Mouse (Mus musculus) lung, postnatal 0 days (tissue): ENCODE data around the gene Olfr38. TPM values are rescaled to one million over a fixed set of nuclear protein-coding genes. Genes with fewer than 3 reads are reported as not detected.

ENCODE experiments used
- ATAC-seq: fragments of 200-750 bp; cut with Nextera tagmentation; 2 replicates; pipeline ENCODE4 v1.8.0; 2017; ENCODE audit warnings: moderate library complexity
- DNase-seq: peaks from one replicate; pipeline ENCODE4 v3.0.0-alpha.2; 2016; ENCODE audit warnings: low spot score
- H3K27ac ChIP-seq: fragments of 300-500 bp; sonication (generic); 2 replicates; pipeline ENCODE4 v1.5.1; 2014; ENCODE audit warnings: antibody characterized with exemption, mild to moderate bottlenecking, low read length, mixed read lengths
- H3K27me3 ChIP-seq: fragments of 300-500 bp; sonication (generic); replicated peaks from 2 replicates; pipeline ENCODE4 v1.6.1; 2014; ENCODE audit warnings: low read length, mixed read lengths; ENCODE audit not compliant: insufficient read depth
- H3K36me3 ChIP-seq: fragments of 300-500 bp; sonication (generic); 2 replicates; pipeline ENCODE4 v1.6.1; 2014; ENCODE audit warnings: low read length, mixed read lengths; ENCODE audit not compliant: insufficient read depth
- H3K4me1 ChIP-seq: fragments of 300-500 bp; sonication (generic); 2 replicates; pipeline ENCODE4 v1.6.1; 2014; ENCODE audit warnings: antibody characterized with exemption, low read depth, low read length, mixed read lengths; ENCODE audit not compliant: insufficient read depth
- H3K4me2 ChIP-seq: fragments of 300-500 bp; sonication (generic); replicated peaks from 2 replicates; pipeline ENCODE4 v1.6.1; 2014; ENCODE audit warnings: low read depth, mild to moderate bottlenecking, low read length, moderate library complexity, mixed read lengths
- H3K4me3 ChIP-seq: fragments of 300-500 bp; sonication (generic); 2 replicates; pipeline ENCODE4 v1.5.1; 2014; ENCODE audit warnings: low read depth, low read length
- H3K9ac ChIP-seq: fragments of 300-500 bp; sonication (generic); replicated peaks from 2 replicates; pipeline ENCODE4 v1.6.1; 2014; ENCODE audit warnings: low read depth, mild to moderate bottlenecking
- H3K9me3 ChIP-seq: fragments of 300-500 bp; sonication (generic); 2 replicates; pipeline ENCODE4 v1.6.1; 2016; ENCODE audit warnings: low read length, mixed read lengths
- CTCF ChIP-seq: IDR thresholded peaks from 2 replicates; pipeline ENCODE4 v1.5.1; 2016; ENCODE audit warnings: antibody characterized with exemption, mild to moderate bottlenecking
- EP300 ChIP-seq: IDR thresholded peaks from 2 replicates; pipeline ENCODE4 v1.6.1; 2016; ENCODE audit warnings: antibody characterized with exemption, mild to moderate bottlenecking, control low read depth
- WGBS: fragments of 180-500 bp; shearing (Covaris S2); extraction: QIAGEN DNeasy Blood & Tissue Kit; methylation state at CpG from one replicate; pipeline ENCODE4 v1.1.7; 2014; 5-methylcytosine and 5-hydroxymethylcytosine counted together
- polyA plus RNA-seq: library from polyadenylated mRNA; unstranded; fragments of >200 nt; fragmentation: Nextera tagmentation; extraction: Ambion mirVana; gene quantifications from 2 replicates; pipeline ENCODE4 v1.2.1, GENCODE M21; 2015

Olfr38 gene
- polyA plus RNA-seq = not detected in 2 replicates

DNA sequence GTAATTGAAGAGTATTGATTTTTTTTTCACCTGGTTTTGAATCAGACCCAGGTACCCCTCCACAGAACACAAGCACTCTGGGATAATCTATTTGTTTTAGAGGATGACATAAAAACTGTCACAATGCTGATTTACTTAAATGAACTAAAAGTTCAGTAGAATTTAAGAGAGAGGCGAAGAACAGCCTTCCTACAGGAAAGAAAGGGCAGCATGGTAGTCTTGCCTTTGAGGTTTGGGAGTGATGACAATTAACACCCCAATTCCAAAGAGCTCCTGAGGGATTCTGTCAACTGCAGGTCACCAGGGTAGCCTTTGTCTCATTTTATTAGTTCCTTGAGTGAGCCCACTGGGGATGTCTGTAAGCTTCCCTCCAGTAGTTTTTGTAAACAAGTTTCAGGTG is at the start of gene Olfr38:
TSS of gene Olfr38 (plus strand) at position 301 of the 400 bp plus-strand sequence.
- no peak within 1 kb of the TSS for H3K27ac ChIP-seq
- H3K4me1 ChIP-seq = no peaks in the 10 kb centered on the region
- no peak within 1 kb of the TSS for H3K9ac ChIP-seq
- DNase-seq (no peak), ATAC-seq (no peak)
- H3K36me3 ChIP-seq = no peaks in the 10 kb centered on the region
- TF ChIP-seq CTCF = no peak
- no peak for TF ChIP-seq EP300
- no peak within 1 kb of the TSS for H3K4me2 ChIP-seq
- no peak within 1 kb of the TSS for H3K4me3 ChIP-seq
- no peaks in the 10 kb centered on the region for H3K9me3 ChIP-seq
- WGBS = 83% methylated on average over 1 of the region's 1 CpGs
- no peaks in the 10 kb centered on the region for H3K27me3 ChIP-seq

DNA sequence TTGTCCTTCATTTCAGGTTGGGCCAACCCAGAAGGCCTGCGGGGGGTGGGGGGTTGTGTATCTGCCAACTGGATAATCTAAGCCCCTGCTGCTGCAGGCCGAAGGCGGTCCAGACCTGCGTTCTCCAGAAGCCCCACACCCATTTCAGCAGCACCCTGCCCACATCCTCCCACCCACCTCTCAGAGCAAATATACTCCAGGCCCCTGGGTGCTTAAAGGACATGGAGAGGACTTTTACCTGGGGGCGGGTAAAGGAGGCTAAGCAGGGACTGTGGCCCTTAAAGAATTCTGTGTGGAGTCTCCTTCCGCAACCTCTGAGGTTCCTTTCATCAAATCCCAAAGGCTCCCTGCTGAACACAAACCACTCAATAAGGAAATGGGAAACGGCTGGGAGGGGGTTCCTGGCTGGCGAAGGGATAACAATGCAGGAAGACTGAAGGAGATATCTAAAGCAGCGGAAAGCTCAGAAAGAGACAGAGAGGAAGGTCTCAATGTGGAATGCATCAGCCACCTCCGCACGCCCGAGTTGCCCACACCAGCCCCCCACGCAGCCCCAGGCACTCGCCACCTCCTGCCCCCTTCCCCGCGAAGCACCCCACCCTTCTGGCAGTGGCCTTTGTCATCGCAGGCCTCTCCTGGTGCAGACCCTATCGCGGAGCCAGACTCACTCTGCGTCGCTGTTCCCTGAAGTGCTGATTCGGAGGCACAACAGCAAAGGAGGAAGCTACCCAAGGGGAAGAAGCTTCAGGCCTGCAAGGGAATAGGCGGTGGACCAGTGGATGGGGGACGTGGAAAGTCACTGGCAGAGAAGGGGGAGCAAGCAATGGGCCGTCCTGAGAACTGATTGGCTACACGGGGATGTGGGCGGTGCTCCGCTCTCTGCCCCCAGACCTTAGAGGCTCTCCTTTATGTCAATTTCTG is 46.7 kb upstream of the Olfr38 start, which contains the start of gene Tcaf1:
TSS of gene Tcaf1 (minus strand) at position 798 of the 921 bp plus-strand sequence.
- H3K4me3 ChIP-seq = peak within 1 kb of the TSS; percentile 47
- 2% methylated on average over 27 of the region's 28 CpGs for WGBS
- ATAC-seq (peak; percentile 100), DNase-seq (peak; percentile 82)
- H3K9ac ChIP-seq = peak within 1 kb of the TSS; percentile 47
- no peaks in the 10 kb centered on the region for H3K9me3 ChIP-seq
- no peaks in the 10 kb centered on the region for H3K36me3 ChIP-seq
- H3K27me3 ChIP-seq = no peaks in the 10 kb centered on the region
- TF ChIP-seq CTCF (peak; percentile 6; the same call in 1 of the 2 replicates), EP300 (no peak)
- peak within 1 kb of the TSS; percentile 79 for H3K4me2 ChIP-seq
- no peak within 1 kb of the TSS for H3K27ac ChIP-seq
- H3K4me1 ChIP-seq = no peaks in the 10 kb centered on the region; the same call in 1 of the 2 replicates

DNA sequence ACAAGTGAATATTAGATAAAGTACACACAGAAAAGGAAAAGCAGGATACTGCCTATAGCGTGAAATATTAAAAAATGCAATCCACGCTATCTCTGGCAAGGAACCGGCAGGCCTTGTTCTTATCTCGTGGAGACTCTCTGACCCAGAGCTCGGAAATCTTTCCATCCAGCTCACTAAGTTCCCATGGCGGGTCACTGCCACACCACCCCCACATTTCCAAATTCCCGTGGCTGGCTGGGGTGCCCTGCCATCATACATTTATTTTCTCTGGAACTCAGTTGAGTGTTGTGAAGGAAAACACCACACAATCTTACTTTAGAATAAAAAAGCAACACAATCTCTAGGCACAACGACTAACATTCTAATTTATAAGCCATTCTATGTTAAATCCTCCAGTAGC is 41.5 kb upstream of the Olfr38 start:
- DNase-seq (no peak), ATAC-seq (no peak)
- TF ChIP-seq EP300 (no peak), CTCF (no peak)
- H3K4me2 ChIP-seq = no peak overlapping the region
- no peaks in the 10 kb centered on the region for H3K27me3 ChIP-seq
- H3K36me3 ChIP-seq = no peaks in the 10 kb centered on the region
- WGBS = 54% methylated on average over 8 of the region's 8 CpGs
- H3K9ac ChIP-seq = no peak overlapping the region
- no peak overlapping the region for H3K27ac ChIP-seq
- no peaks in the 10 kb centered on the region for H3K9me3 ChIP-seq
- no peak overlapping the region for H3K4me3 ChIP-seq
- H3K4me1 ChIP-seq = no peaks in the 10 kb centered on the region

DNA sequence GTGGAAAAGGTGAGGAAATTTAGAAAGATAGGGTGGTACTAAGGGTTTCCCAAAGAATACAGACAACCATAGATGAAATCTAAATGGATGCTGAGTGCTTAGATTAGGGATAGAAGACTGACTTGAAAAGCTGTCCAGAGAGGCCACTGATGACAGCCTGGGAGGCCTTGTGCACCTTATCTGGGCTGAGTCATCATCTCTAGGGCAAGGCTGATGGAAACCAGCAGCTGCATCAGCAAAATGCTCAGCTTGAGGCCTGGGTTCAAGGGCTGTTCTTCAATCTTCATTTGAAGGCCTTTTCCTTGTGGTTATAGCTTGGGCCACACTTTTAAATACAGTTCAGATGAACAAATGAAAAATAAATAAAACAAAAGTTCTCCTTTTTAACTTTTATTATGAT is 38.2 kb upstream of the Olfr38 start:
- Histone ChIP-seq H3K4me1 (no peaks in the 10 kb centered on the region), H3K27ac (no peak overlapping the region), H3K9me3 (no peaks in the 10 kb centered on the region), H3K9ac (no peak overlapping the region), H3K4me2 (no peak overlapping the region), H3K36me3 (no peaks in the 10 kb centered on the region), H3K4me3 (no peak overlapping the region), H3K27me3 (no peaks in the 10 kb centered on the region)
- TF ChIP-seq CTCF = no peak
- TF ChIP-seq EP300 = no peak
- no peak for ATAC-seq
- no peak for DNase-seq

DNA sequence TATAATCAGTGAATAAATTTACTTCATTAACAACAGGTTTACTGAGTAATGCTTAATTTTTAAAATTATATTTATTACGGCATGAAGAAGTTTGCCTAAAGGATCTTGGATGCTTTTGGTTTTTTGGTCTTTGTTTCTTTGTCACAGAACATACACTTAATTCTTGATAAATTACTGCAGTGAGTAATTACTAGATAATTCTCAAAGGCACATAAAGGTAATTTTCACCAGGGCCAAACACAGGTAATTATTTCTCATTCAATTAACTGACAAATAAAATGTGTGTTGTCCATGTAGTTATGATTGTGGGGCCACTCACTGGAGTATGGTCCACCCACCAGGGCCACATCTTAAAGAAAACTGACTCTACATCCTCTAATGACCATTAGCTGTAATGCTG is 17.1 kb upstream of the Olfr38 start, which contains the start of gene Olfr453:
TSS of gene Olfr453 (plus strand) at position 301 of the 400 bp plus-strand sequence.
- H3K4me3 ChIP-seq = no peak within 1 kb of the TSS
- no peaks in the 10 kb centered on the region for H3K27me3 ChIP-seq
- H3K36me3 ChIP-seq = no peaks in the 10 kb centered on the region
- no peak within 1 kb of the TSS for H3K27ac ChIP-seq
- no peak for ATAC-seq
- H3K9me3 ChIP-seq = no peaks in the 10 kb centered on the region
- no peak within 1 kb of the TSS for H3K4me2 ChIP-seq
- no peak for DNase-seq
- no peaks in the 10 kb centered on the region for H3K4me1 ChIP-seq
- no peak for TF ChIP-seq EP300
- TF ChIP-seq CTCF = no peak
- no peak within 1 kb of the TSS for H3K9ac ChIP-seq
- WGBS = 91% methylated on average over 1 of the region's 1 CpGs

DNA sequence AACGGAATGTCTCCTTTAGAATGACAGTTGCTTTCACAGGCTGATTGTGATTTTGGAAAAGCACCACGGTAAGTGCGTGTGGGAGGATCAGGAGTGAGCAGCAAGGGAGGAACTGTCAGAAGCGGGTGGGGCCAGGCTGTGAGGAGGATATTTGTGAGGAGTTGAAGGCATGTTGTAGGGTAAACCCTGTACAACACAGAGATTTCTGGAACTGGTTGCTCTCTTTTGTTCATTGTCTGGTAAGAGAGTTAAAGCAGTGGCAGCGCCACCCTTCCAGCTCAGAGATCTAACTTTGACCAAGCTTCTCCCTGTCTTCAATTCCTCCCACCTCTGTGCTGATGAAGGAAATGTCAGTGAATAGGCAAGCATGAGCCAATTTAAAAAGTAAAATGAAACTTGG is 13.9 kb upstream of the Olfr38 start:
- H3K9ac ChIP-seq = no peak overlapping the region
- H3K27ac ChIP-seq = no peak overlapping the region
- TF ChIP-seq EP300 = no peak
- TF ChIP-seq CTCF = no peak
- WGBS = 68% methylated on average over 5 of the region's 5 CpGs
- no peak overlapping the region for H3K4me2 ChIP-seq
- no peaks in the 10 kb centered on the region for H3K36me3 ChIP-seq
- no peaks in the 10 kb centered on the region for H3K4me1 ChIP-seq
- ATAC-seq = no peak
- no peak overlapping the region for H3K4me3 ChIP-seq
- no peak for DNase-seq
- H3K27me3 ChIP-seq = no peaks in the 10 kb centered on the region
- H3K9me3 ChIP-seq = no peaks in the 10 kb centered on the region
